Mouse (Mus musculus) stomach, embryonic 16.5 days (tissue): ENCODE results near the gene Eif4g1. TPM values are rescaled to one million over a fixed set of nuclear protein-coding genes. Genes with fewer than 3 reads are reported as not detected.

Source experiments
- ATAC-seq: fragments of 200-750 bp; cut with Nextera tagmentation; 2 replicates; pipeline ENCODE4 v1.8.0; 2017; ENCODE audit warnings: moderate number of reproducible peaks, moderate TSS enrichment; ENCODE audit not compliant: insufficient read depth, low FRiP score
- H3K27ac ChIP-seq: fragments of 300-500 bp; sonication (generic); 2 replicates; pipeline ENCODE4 v1.5.1; 2014; ENCODE audit warnings: low read length
- H3K27me3 ChIP-seq: fragments of 300-500 bp; sonication (generic); 2 replicates; pipeline ENCODE4 v1.6.1; 2014; ENCODE audit warnings: low read length, control low read depth, mixed read lengths; ENCODE audit not compliant: control insufficient read depth, insufficient read depth
- H3K36me3 ChIP-seq: fragments of 300-500 bp; sonication (generic); 2 replicates; pipeline ENCODE4 v1.6.1; 2014; ENCODE audit warnings: low read length; ENCODE audit not compliant: control insufficient read depth, insufficient read depth
- H3K4me1 ChIP-seq: fragments of 300-500 bp; sonication (generic); 2 replicates; pipeline ENCODE4 v1.6.1; 2014; ENCODE audit warnings: low read length, control low read depth, mixed read lengths; ENCODE audit not compliant: control insufficient read depth, insufficient read depth
- H3K4me2 ChIP-seq: fragments of 300-500 bp; sonication (generic); 2 replicates; pipeline ENCODE4 v1.6.1; 2014; ENCODE audit warnings: low read depth, low read length, mixed read lengths
- H3K4me3 ChIP-seq: fragments of 300-500 bp; sonication (generic); replicated peaks from 2 replicates; pipeline ENCODE4 v1.5.1; 2014; ENCODE audit warnings: mild to moderate bottlenecking, low read length
- H3K9ac ChIP-seq: fragments of 300-500 bp; sonication (generic); 2 replicates; pipeline ENCODE4 v1.6.1; 2014; ENCODE audit warnings: low read length
- H3K9me3 ChIP-seq: fragments of 300-500 bp; sonication (generic); replicated peaks from 2 replicates; pipeline ENCODE4 v1.6.1; 2016; ENCODE audit warnings: low read length, control low read depth; ENCODE audit not compliant: control insufficient read depth
- WGBS: fragments of 180-500 bp; shearing (Covaris S2); extraction: QIAGEN DNeasy Blood & Tissue Kit; methylation state at CpG from one replicate; pipeline ENCODE4 v1.1.7; 2014; 5-methylcytosine and 5-hydroxymethylcytosine counted together
- polyA plus RNA-seq: library from polyadenylated mRNA; unstranded; fragments of >200 nt; fragmentation: Nextera tagmentation; extraction: Ambion mirVana; gene quantifications from 2 replicates; pipeline ENCODE4 v1.2.1, GENCODE M21; 2015

Eif4g1 gene
- polyA plus RNA-seq, 1 experiment from 2014 or later = 155 TPM

DNA sequence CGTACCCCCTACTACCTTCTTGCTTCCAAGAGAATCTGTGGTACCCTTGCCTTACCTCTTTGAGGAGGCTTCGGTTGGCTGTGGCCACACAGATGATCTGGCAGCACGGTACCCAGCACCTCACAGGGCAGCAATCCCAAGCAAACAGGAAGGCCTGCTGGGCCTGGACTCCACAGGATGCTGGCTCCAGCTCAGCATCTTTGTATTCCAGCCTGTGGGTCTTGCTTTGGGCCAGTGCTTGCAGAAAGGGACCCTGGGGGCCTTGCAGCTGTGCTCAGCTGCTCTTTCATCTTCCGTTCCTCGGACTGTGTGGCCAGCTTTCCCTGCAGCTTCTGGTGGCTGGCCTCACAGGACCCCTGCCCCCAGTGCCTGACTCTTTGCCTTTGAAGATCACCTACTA, 31.9 kb downstream of the Eif4g1 start:
- Histone ChIP-seq H3K9ac (no peak overlapping the region), H3K4me2 (no peak overlapping the region), H3K36me3 (no peaks in the 10 kb centered on the region), H3K27ac (no peak overlapping the region), H3K27me3 (peaks cover 4% of the 10 kb centered on the region; the same call in 1 of the 2 replicates), H3K4me1 (peaks cover 17% of the 10 kb centered on the region; the same call in 1 of the 2 replicates), H3K9me3 (no peaks in the 10 kb centered on the region), H3K4me3 (no peak overlapping the region)
- ATAC-seq = no peak
- WGBS = 56% methylated on average over 5 of the region's 5 CpGs

DNA sequence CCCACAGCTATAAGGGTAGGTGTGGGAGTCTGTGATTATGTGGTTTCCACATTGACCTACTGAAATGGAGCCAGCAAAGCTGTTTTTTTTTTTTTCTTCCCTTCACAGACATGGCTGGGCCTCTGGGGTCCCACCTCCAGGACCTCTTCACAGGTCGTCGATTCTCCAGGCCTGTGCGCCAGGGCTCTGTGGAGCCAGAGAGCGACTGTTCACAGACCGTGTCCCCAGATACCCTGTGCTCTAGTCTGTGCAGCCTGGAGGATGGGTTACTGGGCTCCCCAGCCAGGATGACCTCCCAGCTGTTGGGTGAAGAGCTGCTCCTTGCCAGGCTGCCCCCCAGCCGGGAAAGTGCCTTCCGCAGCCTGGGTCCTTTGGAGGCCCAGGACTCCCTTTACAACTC, 33.2 kb downstream of the Eif4g1 start:
- no peaks in the 10 kb centered on the region for H3K9me3 ChIP-seq
- H3K4me2 ChIP-seq = no peak overlapping the region
- H3K9ac ChIP-seq = peak overlapping the region; percentile 53; the same call in 1 of the 2 replicates
- WGBS = 54% methylated on average over 7 of the region's 7 CpGs
- no peaks in the 10 kb centered on the region for H3K36me3 ChIP-seq
- H3K27me3 ChIP-seq = 0 out of 2 replicates have a peak, but pooled peaks cover under 1% of the 10 kb centered on the region
- no peak for ATAC-seq
- H3K4me1 ChIP-seq = peaks cover 8% of the 10 kb centered on the region; the same call in 1 of the 2 replicates
- no peak overlapping the region for H3K4me3 ChIP-seq
- no peak overlapping the region for H3K27ac ChIP-seq

DNA sequence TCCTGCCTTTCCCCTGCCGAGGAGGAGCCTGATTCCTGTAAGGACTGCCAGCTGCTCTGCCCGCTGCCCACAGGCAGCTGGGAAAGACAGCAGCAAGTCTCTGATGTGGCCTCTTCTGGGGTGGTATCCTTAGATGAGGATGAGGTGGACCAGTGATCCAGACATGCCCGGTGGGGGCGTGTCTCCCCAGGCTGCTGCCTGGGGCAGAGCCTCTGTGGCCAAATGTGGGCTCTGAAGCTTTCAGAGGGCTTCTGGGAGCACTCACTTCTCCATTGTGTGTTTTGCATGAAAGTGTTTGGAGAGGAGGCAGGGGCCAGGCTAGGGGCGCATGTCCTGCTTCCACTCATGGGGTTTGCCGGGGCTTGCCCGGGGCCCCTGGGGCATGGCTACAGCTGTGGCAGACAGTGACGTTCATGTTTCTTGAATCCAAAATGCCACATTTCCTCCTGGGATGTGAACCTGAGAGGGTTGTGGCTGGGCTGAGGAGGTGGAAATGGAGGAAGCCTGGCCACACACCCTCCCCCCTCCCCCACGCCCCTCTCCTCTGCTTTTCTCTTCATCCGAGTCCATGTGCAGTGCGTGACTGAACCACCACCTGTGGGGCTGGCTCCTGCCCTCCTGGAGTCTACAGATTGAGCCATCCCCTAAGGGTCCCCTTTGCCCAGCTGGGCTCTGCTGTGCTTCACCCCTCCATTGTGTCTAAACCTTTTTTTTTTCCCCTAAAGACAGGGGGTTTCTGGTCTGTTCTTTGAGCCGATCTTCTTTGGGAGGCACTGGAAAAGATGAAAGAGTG, 33.8 kb downstream of the Eif4g1 start:
- peaks cover 7% of the 10 kb centered on the region; the same call in 1 of the 2 replicates for H3K4me1 ChIP-seq
- 32% methylated on average over 12 of the region's 12 CpGs for WGBS
- H3K4me2 ChIP-seq = no peak overlapping the region
- H3K9me3 ChIP-seq = no peaks in the 10 kb centered on the region
- H3K4me3 ChIP-seq = no peak overlapping the region
- H3K27ac ChIP-seq = peak overlapping the region; percentile 19; the same call in 1 of the 2 replicates
- peak overlapping the region; percentile 53; the same call in 1 of the 2 replicates for H3K9ac ChIP-seq
- ATAC-seq = no peak
- H3K36me3 ChIP-seq = no peaks in the 10 kb centered on the region
- H3K27me3 ChIP-seq = no peaks in the 10 kb centered on the region

DNA sequence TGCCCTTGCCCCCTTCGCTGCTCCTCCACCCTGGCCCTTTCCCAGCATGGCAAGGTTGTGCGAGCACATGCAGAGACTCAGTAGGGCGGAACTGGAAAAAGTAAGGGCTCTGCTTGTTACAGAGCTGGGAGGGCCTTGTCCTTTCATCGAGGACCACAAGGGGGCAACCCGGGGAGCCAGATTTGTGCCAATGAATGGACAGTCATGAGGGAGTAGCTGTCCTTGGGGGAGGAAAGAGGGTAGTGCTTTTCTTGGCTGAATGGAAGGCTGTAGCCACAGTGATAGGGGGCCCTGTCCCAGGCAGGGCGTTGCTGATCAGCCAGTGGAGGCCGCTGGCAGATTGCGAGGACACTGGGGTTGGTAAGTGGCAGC, 34.4 kb downstream of the Eif4g1 start:
- 14% methylated on average over 8 of the region's 8 CpGs for WGBS
- no peaks in the 10 kb centered on the region for H3K27me3 ChIP-seq
- H3K9ac ChIP-seq = peak overlapping the region; percentile 33; the same call in 1 of the 2 replicates
- ATAC-seq = peak; percentile 63
- no peak overlapping the region for H3K4me2 ChIP-seq
- H3K9me3 ChIP-seq = no peaks in the 10 kb centered on the region
- H3K4me3 ChIP-seq = no peak overlapping the region
- H3K27ac ChIP-seq = peak overlapping the region; percentile 19; the same call in 1 of the 2 replicates
- H3K36me3 ChIP-seq = no peaks in the 10 kb centered on the region
- H3K4me1 ChIP-seq = peaks cover 7% of the 10 kb centered on the region; the same call in 1 of the 2 replicates

DNA sequence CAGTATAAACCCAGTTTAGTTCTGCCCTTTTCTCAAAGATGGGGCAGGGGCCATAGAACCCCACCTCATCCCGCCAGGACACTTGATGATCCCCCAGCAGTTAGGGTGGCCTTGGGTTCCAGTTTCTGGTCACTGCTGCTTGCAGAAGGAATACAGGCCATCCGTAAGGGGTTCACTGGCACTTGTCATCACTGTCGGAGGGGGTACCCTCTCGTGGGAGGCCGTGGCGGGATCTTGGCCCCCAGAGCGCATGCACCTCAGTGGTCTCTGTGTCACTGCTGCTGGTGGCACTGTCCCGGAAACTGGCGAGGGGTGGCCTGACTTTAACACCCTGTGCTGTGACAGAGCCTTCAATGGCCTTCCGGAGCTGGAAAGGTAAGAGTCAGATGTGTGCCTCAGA, 35.0 kb downstream of the Eif4g1 start:
- Histone ChIP-seq H3K4me3 (no peak overlapping the region), H3K36me3 (no peaks in the 10 kb centered on the region), H3K9ac (no peak overlapping the region), H3K4me2 (no peak overlapping the region), H3K4me1 (peaks cover 7% of the 10 kb centered on the region; the same call in 1 of the 2 replicates), H3K27ac (no peak overlapping the region), H3K27me3 (no peaks in the 10 kb centered on the region), H3K9me3 (no peaks in the 10 kb centered on the region)
- ATAC-seq = no peak
- WGBS = 91% methylated on average over 10 of the region's 10 CpGs

DNA sequence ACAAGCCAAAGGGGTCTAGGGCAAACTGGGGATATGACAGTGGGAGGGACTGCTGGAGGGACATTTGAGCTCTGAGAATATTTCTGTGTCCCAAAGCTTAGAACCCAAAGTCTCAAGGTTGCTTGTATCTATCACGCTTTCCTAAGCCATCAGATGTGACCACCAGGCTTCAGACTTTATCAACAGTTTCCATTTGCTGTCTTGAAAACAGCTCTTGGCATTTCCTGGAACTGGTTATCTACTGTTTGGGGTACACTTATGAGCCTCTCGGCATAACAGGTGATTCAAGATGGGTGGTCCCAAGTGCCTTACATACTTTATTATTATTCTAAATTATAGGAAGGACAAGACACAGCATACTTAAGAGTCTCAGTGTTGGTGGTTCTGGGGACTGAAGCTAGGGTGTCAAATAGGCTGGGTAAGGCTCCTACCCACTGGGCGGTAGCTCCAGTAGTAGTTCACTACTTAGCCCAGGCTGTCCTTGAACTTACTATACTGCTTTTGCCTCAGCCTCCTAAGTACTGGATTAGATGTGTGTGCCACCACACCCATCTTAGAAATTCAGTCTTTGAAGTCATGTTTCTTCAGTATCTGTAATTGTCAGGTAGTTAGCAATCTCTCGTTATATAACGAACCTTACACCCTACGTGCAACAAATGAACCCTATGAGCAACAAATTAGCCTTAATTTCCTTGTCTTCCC, 35.7 kb downstream of the Eif4g1 start:
- no peak for ATAC-seq
- 91% methylated on average over 6 of the region's 6 CpGs for WGBS
- Histone ChIP-seq H3K4me2 (no peak overlapping the region), H3K27ac (no peak overlapping the region), H3K27me3 (no peaks in the 10 kb centered on the region), H3K36me3 (no peaks in the 10 kb centered on the region), H3K4me3 (no peak overlapping the region), H3K9me3 (no peaks in the 10 kb centered on the region), H3K4me1 (peaks cover 7% of the 10 kb centered on the region; the same call in 1 of the 2 replicates), H3K9ac (no peak overlapping the region)

DNA sequence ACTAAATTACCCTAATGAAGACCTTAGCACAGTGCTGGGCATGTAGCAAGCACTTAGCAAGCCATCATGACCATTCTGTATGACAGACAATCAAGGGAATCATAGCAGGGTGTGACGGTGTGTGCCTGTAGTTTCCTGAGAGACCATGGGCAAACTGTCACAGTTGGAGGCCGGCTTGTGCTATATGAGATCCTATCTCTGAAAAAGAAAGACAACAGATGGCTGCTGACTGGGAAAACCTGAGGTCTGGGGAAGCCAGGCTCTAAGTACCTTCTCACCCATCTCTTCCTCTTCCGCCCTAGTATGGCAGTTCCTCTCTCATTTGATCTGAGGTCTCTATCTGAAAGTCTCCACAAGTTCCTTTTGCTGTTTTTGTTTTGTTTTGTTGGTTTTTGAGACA, 37.7 kb downstream of the Eif4g1 start:
- H3K27me3 ChIP-seq = no peaks in the 10 kb centered on the region
- H3K36me3 ChIP-seq = no peaks in the 10 kb centered on the region
- no peaks in the 10 kb centered on the region for H3K9me3 ChIP-seq
- H3K4me2 ChIP-seq = no peak overlapping the region
- no peak overlapping the region for H3K27ac ChIP-seq
- no peak overlapping the region for H3K4me3 ChIP-seq
- ATAC-seq = no peak
- peaks cover 7% of the 10 kb centered on the region; the same call in 1 of the 2 replicates for H3K4me1 ChIP-seq
- no peak overlapping the region for H3K9ac ChIP-seq
- 80% methylated on average over 3 of the region's 3 CpGs for WGBS

DNA sequence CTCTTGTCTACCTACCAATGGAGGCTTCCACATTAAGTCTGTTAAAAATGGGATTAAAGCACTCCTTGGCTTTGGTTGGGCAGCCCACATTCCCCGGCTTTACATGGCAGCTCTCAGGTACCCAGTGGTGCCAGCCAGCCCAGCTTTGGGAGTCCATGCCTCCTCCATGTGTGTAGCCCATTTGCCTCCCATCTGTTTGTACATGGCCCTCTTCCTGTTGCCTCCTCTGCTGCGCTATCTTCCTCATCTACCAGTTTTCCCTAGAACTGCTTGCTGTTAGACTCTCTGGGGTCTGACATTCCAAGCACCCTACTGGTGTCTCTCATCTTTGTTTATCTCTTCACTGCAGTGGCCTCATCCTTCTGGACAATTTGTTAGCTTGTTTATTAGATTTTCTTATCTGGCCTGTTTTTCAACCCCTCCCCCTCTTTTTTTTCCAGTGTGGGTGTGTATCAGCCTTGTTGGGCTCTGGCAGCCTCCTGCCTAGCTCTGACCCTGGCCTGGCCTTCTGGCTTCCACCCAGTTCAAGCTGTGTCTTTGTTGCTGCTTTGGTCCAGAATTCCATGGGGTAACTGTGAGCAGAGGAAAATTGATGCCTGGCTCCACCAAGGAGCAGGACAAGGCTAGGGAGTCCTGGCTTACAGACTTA, 38.4 kb downstream of the Eif4g1 start:
- H3K4me1 ChIP-seq = peaks cover 7% of the 10 kb centered on the region; the same call in 1 of the 2 replicates
- no peaks in the 10 kb centered on the region for H3K9me3 ChIP-seq
- H3K36me3 ChIP-seq = no peaks in the 10 kb centered on the region
- no peaks in the 10 kb centered on the region for H3K27me3 ChIP-seq
- H3K27ac ChIP-seq = no peak overlapping the region
- H3K9ac ChIP-seq = no peak overlapping the region
- 90% methylated on average over 2 of the region's 2 CpGs for WGBS
- no peak overlapping the region for H3K4me3 ChIP-seq
- H3K4me2 ChIP-seq = no peak overlapping the region
- no peak for ATAC-seq
